Mouse (Mus musculus): ENCODE data around the gene Ldha. TPM values are rescaled to one million over a fixed set of nuclear protein-coding genes. Genes with fewer than 3 reads are reported as not detected.

Gene Ldha
- total RNA-seq, 2 experiments from 2014 or later: 2,332 to 2,702 TPM

DNA sequence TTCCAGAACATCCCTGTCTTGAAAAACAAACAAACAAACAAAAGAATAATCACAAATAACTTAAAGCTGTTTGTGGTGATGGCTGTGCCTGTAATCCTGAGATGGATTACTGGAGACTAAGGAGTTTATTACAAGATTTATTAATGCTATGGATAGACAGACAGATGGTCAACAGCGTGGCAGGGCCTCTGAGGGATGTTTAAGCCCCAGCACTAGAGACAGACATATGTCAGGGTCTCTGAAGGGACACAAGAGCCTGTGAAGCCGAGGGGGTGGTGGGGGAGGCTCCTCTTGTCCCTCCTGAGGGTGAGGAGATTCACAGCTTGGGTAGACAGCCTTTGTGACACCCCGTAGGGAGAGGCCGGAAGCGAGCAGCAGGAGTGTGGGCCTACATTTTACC lies 4.2 kb upstream of the Ldha start:
- no peak for DNase-seq (ENCODE audit: low spot score)

DNA sequence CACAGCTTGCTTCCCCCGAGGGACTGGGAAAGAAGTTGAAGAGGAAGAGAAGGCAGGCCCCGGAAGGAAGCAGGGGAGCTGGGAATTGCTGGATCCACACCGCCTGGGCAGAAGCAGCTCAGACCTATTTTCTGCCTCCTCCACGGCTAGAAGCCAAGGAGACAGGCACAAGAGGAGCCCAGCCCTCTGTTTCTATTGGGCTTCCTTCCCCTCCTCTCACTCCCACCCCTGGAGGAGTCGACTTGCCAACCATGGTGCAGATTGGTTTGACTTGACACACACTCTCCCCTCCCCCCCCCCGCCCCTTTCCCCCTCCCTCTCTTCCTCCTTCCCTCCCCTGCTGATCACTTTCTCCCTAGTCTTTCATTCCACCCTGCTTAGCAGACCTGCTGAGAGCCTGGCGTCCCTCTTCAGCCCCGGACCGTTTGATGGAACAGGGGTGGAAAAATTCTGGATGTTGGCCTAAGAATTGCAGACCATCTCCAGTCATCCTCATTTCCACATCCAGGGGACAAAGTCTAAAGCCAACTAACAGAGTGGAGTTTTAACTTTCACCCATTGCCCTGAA lies 3.1 kb upstream of the Ldha start:
- DNase-seq (ENCODE audit: low spot score): peak; percentile 65

DNA sequence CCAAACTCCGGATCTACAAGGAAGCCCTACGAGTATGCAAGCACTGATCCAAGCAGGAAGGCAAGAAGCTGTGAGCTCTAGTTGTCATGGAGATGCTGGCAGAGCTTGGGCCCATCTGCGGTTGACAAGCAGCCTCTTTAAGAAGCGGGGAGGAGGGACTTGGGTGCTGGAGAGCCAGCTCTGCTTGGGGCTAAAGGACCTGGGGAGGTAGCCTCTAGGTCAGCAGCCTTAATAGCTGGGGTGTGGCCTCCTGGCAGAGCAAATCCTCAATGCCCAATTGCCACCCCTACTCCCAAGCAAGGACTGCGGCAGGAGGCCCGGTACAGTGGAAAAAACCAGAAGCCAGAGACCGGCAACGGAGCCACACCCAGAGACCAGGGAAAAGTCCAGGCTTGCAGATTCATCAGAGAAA lies 2.4 kb upstream of the Ldha start:
- DNase-seq (ENCODE audit: low spot score): peak; percentile 88

DNA sequence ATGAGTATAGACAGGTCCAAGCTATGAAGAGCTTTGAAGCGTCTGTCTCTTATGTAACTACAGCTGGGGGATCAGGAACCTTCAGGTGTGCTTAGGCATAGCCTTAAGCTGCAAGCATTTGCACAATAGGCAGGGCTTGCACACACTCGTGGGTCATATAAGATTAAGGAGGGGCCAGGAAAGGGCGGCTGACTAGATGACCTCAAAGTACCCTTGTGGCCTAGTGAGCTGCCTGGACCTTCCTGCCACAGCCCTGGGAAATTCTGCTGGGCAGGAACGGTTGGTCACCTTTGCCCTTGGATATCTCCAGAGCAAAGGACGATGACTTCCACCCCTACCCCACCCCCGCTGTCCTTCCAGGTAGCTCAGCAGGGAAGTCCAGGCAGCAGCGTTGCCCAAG lies 1.8 kb upstream of the Ldha start:
- no peak for DNase-seq (ENCODE audit: low spot score)

DNA sequence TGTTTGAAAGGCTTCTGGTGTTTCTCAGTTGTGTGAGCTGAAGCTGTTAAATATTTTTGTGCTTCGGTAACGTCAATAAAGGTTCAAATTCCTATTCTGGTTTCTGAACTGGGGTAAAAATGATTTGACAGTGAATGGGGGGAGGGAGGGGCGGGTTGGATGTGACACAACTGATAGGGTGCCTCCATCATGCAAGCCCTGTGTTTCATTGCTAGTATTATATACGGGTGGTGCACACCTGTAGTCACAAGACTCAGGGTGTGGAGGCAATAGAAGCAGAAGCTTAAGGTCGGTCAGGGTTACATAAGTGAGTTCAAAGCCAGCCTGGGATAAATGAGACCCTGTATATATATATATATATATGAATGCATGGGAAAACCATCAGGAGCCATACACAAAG lies 1.4 kb upstream of the Ldha start:
- no peak for DNase-seq (ENCODE audit: low spot score)

DNA sequence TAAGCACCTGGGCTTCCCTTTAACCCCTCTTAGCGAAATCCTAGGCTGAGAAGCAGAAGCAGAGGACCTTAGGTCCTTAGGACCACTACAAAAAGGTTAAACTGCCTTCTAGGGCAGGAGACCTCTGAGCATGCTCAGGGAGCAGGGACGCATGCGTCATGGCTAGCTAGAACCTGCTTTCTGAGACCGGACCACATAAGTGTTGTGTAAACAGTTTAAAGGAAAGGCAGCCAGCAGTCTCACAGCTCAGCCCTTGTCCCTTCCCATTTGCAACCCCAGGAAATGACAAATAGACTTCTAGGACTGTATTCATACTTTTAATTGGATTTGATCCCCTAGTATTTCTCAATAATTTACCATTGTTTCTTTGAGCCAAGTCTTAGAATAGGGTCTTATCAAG lies 949 bp upstream of the Ldha start:
- no peak for DNase-seq (ENCODE audit: low spot score)

DNA sequence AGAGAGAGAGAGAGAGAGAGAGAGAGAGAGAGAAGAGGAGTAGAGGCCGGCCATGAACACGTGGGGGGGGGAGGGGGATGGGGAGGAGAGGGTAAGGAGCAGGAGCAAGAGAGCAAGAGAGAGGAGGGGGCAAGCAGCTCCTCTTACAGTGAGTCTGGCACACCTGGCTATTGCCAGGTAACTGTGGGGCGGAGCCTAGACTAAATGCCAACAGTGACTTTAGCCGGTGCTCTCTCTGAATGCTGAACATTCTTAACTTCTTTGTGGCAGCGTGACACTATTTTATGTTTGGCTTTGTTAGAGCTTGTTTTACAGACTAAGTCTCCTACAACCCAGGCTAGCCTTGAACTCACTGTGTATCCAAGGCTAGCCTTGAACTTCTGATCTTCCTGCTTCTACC lies 1.0 kb downstream of the Ldha start:
- DNase-seq (ENCODE audit: low spot score): no peak

DNA sequence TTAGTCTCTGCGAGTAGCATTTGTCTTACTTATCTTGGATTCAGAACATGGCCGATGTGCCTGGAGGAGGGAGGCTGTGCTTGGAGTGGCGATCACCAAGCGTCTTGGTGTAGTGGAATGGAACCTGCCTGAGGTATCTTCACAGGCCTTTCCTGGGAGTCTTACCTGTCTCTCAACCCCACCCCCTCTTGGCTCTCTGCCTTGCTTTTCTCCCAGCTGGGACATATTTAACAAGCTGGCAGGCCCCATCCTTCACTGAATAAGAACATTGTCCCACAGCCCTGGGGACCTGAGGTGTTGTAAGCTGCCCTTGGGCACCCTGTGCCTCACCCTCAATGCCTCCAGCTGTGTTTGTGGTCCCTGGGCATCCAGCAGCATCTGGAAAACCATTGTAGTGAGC lies 2.3 kb downstream of the Ldha start:
- DNase-seq (ENCODE audit: low spot score): no peak

DNA sequence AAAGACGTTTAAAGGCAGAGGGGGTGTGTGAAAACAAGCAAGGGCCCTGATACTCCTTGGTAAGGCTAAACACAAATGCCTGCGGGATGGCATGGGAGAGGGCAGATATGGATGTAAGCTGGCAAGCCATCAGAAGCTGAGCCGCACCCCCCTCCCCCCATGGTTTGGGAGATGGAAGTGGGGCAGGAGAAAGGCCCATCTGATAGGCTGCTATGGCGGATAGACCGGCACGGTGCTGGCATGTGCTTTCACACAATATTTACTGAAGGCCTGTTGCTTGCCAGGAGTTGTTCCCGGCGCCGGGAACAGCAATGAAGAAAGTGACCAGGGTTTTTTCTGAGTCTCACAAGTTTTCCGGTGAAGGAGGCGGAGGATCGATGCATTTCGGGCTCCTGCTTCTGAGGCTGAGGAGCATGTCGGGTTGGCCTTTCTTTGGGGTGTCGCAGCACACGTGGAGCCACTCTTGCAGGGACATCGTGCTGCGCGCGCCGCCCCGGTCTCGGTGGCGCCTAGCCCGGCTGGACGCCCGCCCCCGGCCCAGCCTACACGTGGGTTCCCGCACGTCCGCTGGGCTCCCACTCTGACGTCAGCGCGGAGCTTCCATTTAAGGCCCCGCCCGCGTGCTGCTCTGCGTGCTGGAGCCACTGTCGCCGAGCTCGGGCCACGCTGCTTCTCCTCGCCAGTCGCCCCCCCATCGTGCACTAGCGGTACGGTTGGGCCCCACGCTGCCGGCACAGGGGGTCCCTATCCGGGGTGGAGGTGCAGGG lies 4.1 kb downstream of the Ldha start:
- DNase-seq (ENCODE audit: low spot score): peak; percentile 94

DNA sequence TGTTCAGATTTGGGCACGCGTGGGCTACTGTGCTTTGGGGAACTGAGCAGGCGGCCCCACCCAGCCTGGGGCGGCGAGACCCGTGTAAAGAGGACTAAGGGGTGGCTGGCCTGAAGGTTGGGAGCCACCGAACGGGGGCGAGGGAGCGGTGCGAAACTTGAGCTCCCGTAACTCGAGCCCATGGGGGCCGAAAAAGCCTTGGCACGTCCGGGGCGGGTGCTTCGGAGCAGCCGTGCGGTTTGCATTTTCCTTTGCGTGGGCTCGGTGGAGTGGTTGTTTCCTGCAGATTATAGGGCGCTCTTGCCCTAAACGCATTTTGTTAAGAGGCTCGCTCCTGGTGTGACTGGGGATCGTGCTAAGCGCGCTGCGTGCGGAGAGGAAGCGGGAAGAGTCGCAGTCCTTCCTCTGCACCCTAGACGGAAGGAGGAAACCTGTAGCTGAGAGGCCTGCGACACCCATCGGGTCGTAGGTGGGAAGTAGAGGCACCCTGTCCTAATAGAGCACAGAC lies 4.8 kb downstream of the Ldha start:
- peak; percentile 62 for DNase-seq (ENCODE audit: low spot score)

DNA sequence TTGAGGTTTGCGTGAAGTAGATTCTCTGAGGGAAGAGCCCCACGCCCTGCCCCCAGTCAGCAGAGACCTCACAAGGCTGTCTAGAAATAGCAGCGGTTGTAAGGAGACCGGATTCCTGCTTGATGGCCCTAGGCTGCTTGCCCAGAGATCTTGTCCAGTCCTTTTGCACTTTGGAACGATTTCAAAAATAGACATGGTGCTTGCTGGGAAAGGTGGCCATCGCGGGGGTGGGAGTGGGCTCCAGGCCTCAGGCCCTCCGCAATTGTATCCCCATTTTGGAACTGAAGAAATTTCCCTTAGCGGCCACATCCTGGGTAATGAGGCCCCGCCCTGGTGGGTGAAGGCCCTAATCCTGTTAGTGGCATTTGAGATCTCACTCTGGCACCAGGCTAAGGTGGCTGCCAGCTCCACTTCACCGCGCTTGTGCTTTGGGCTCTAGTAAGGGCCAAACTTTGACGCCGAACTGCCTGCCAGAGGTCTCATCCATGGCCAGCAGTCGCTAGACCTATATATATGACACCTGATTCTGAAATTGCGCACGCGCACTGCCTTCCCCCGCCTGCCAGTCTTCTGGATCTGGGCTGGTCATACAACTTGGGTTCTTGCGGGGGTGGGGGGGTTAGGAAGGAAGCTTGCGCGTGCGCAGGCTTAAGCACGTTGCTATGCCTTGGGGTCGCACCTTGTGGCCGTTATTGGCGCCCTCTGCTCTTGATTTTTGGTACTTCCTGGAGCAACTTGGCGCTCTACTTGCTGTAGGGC lies 5.4 kb downstream of the Ldha start:
- peak; percentile 79 for DNase-seq (ENCODE audit: low spot score)

DNA sequence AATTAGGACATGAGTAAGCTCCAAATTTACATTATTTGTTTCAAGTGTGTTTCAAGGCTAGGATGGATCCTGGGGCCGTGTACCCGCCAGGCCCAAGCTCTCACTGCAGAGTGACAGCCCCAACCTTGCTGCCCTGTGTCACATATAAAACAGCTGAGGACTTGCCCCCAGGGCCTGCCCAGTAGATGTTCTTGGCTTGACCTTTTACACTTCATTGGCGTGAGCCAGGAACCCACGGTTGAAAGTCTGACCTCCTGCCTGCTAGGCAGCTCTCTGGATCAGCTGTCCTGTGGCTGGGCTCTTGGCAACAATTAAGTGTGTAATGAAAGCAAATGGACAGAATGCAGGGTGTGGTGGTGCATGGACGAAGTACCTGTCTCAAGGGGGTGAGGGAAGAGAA lies 8.0 kb downstream of the Ldha start:
- peak; percentile 45 for DNase-seq (ENCODE audit: low spot score)

DNA sequence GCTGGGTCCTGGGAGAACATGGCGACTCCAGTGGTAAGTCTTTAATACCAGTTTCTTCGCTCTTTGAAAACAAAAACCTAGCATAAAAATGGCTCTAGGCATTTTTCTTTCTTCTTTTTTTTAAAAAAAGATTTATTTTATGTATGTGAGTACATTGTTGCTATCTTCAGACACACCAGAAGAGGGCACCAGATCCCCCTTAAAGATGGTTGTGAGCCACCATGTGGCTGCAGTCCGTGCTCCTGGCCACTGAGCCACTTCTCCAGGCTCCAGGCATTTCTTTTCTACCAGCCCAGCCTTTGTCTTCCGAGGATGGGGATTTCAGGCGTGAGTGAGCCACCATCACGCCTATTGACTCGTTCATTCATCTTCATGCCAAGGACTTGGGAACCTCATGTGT lies 9.8 kb downstream of the Ldha start:
- DNase-seq (ENCODE audit: low spot score): no peak

DNA sequence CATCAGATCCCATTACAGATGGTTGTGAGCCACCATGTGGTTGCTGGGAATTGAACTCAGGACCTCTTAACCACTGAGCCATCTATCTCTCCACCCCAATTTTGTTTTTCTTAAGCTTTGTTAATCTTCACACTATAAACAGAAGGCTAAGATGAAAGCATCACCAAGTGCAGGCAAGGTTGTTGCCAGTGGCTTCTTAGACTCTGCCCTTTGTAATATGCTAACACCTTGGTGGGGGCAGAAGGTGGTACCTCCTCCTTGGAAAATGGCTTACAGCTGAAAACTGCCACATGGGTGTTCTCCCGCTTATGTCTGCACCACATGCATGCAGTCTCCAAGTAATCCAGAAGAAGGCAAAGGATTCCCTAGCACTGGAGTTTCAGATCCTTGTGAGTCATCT lies 11.4 kb downstream of the Ldha start:
- DNase-seq (ENCODE audit: low spot score): no peak

DNA sequence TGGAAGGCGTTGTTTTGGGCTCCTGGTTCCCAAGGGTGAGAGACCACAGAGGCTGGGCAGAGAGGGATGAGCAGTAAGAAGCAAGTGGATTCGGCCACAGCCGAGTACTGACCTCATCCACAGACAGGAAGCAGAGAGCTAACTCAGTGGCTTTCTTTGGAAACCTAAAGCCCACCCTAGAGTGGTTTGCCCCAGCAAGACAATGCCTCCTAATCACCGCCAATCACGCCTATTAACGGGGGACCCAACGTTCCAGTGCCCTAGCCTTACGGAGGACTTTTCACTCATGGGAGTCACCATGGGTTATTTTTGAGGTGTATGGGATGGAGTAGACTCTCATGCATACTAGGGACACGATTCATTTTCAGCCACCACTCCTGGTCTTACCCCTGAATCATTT lies 12.1 kb downstream of the Ldha start:
- no peak for DNase-seq (ENCODE audit: low spot score)

DNA sequence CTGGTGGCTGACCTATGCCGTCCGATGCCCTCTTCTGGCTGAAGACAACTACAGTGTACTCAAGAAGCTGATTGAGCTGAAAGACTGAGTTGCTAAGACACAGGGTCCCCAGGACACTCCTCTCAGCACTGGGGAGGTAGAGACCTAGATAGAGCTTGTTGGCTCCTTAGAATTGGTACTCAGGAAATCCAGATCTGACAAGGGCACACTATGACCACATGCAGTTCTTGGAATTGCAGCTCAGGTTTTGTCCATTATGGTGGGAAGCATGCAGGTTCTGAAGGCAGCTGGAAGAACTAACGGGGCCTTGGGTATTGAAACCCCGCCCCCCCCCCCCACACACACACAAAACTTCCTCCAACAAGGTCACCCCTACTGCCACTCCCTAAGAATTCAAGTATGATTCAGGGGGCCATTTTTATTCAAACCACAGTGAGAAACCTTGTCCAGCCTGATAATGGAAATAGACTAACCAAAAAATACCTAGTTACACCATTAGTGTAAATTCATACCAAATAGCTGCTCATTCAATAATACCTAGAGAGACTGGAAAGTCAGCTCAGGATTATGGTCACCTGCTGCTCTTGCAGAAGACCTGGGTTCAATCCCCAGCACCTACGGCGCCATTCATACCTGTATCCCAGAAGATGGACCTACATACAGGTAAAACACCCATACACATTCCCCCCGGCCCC lies 14.7 kb downstream of the Ldha start:
- no peak for DNase-seq (ENCODE audit: low spot score)

DNA sequence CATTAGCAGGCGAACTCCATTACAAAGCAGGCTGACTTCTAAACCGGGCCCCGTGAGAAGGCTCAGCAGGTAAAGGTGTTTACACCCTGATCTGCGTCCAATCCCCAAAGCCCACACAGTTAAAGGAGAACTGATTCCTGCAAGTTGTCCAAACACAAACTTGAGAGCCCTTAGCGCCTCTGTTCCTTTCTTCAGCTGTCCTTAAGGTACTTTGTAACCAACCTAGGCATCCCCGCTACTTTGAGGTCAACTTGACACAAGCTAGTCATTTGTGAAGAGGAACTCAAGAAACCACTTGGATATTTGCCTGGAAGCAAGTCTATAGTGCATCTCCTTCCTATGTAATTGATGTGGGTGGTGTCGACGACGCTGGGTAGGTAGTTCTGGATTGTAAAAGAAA lies 16.2 kb downstream of the Ldha start:
- DNase-seq (ENCODE audit: low spot score): no peak

DNA sequence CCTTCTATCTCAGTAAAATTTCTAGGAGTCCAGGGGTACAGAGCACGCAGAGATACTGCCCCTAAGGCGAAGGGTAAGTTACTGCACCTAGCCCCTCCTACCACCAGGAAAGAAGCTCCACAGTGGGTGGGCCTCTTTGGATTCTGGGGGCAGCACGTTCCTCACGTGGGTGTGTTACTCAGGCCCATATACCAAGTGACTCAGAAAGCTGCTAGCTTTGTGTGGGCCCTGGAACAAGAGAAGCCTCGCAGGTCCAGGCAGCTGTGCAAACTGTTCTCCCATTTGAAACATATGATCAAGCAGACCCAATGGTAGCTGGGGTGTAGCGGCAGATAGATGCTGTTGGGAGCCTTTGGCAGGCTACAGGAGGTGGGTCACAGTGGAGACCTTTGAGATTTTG lies 17.8 kb downstream of the Ldha start:
- DNase-seq (ENCODE audit: low spot score): no peak

DNA sequence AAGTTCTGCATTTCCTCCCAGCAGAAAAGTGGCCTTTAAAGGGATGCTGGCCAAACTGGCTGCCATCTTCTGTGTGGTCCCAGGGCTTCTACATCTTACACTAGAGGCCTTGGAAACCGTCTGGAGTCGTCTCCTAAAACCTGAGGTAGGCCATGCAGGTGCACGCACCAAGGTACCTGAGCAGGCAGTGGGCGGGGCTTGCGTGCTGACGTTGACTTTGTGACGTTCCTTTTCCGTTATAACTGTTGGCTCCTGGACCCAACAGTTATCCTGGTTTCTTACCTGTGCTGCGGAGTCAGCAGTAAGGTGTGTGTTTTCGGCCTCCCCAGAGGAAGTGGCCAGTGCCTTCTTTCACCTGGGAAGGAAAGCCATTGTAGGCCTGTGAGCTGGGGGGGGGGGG lies 19.7 kb downstream of the Ldha start, which contains the start of gene Ldhc:
TSS of gene Ldhc (plus strand) at position 208 of the 400 bp plus-strand sequence.
- no peak for DNase-seq (ENCODE audit: low spot score)

DNA sequence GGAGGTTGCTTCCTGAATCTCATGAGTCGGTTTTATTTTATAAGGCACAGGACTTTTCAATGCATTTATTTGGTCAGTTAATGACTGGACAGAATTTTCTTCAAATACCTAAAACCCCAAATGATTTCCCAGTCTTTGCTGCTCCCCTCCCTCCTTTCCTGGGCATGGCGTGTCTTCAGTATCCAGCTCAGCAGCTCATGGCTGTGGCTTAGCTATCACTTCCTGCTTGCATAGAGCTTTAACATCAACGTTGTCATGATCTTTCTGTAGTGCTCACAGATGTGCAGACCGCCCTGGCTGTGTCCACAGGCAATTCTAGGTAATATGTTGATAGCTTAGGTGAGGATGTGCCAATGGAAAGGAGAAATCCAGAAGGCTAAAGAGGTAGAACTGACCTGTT lies 30.7 kb downstream of the Ldha start:
- no peak for DNase-seq (ENCODE audit: low spot score)

DNA sequence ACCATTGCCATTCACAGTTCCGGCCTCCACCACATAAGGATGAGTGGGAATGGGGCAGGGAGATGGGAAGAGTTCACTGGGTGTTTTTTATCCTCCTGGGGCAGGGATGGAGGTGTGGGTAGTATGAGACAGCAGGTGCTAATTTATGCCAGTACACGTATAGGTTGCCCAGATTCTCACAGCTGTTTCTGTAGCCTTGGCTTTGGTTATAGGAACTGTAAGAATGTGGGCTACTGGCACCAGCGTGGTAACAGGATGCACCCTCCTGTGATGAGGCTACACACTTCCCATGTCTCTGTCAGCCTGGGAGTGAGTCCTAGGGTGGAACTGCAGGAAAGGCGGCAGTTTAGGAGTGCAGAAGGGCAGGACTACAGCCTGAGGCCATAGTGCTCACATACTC lies 35.6 kb downstream of the Ldha start:
- DNase-seq (ENCODE audit: low spot score): peak; percentile 15

DNA sequence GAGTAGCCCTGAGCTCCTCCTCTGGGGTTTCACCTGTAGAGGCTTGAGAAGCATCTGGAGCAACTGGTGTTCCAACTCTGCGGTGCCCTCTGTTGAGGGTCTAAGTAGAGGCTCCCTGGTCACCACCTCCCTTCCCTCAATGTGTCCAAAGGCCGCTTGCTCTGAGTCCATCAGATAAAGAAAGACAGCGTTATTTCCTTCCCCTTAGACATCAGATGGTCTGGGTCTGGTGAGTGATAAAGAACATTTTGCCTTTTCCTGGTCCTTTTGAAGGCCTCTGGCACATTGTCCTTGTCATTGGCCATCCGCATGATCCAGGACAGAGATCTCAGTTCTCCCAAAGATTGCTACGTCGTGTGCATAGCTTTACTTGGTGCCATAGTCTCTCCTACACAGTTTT lies 36.0 kb downstream of the Ldha start:
- DNase-seq (ENCODE audit: low spot score): no peak

Measured in gastrocnemius, adult 18-20 months (tissue).